Mouse (Mus musculus) fat pad, adult 2 months (tissue): ENCODE results near the gene Efcab1.

Source experiments
- DNase-seq: peaks from one replicate; pipeline ENCODE4 v3.0.0-alpha.2; 2011; ENCODE audit warnings: low read depth, low spot score; ENCODE audit errors: extremely low read depth

Efcab1 gene

GRCm38 (mm10) chr16:14992461-14993107 lies 86.2 kb downstream of the Efcab1 start:
- no peak for DNase-seq

- no peak for DNase-seq
Observed at GRCm38 (mm10) chr16:15014724-15015123, 108.3 kb downstream of the Efcab1 start.
